Mouse (Mus musculus) heart, embryonic 15.5 days (tissue): ENCODE results near the gene H2-DMb2. TPM values are rescaled to one million over a fixed set of nuclear protein-coding genes. Genes with fewer than 3 reads are reported as not detected.

Experiments
- ATAC-seq: fragments of 200-750 bp; cut with Nextera tagmentation; replicated peaks from 2 replicates; pipeline ENCODE4 v1.8.0; 2017; ENCODE audit warnings: low read depth, moderate TSS enrichment; ENCODE audit not compliant: insufficient number of reproducible peaks, insufficient read depth, low FRiP score
- H3K27ac ChIP-seq: fragments of 300-500 bp; sonication (generic); 2 replicates; pipeline ENCODE4 v1.5.1; 2015; ENCODE audit warnings: mild to moderate bottlenecking, inconsistent platforms
- H3K27me3 ChIP-seq: fragments of 300-500 bp; sonication (generic); 2 replicates; pipeline ENCODE4 v1.6.1; 2015; ENCODE audit warnings: inconsistent platforms
- H3K36me3 ChIP-seq: fragments of 300-500 bp; sonication (generic); 2 replicates; pipeline ENCODE4 v1.6.1; 2015; ENCODE audit warnings: mild to moderate bottlenecking, inconsistent platforms
- H3K4me1 ChIP-seq: fragments of 300-500 bp; sonication (generic); replicated peaks from 2 replicates; pipeline ENCODE4 v1.6.1; 2015; ENCODE audit warnings: inconsistent platforms
- H3K4me2 ChIP-seq: fragments of 300-500 bp; sonication (generic); 2 replicates; pipeline ENCODE4 v1.6.1; 2015; ENCODE audit warnings: inconsistent platforms, mild to moderate bottlenecking, moderate library complexity
- H3K4me3 ChIP-seq: fragments of 300-500 bp; sonication (generic); 2 replicates; pipeline ENCODE4 v1.5.1; 2015; ENCODE audit warnings: mild to moderate bottlenecking, inconsistent platforms
- H3K9ac ChIP-seq: fragments of 300-500 bp; sonication (generic); 2 replicates; pipeline ENCODE4 v1.6.1; 2015; ENCODE audit warnings: mild to moderate bottlenecking, inconsistent platforms
- H3K9me3 ChIP-seq: fragments of 300-500 bp; sonication (generic); replicated peaks from 2 replicates; pipeline ENCODE4 v1.6.1; 2016; ENCODE audit warnings: inconsistent platforms
- WGBS: fragments of 180-500 bp; shearing (Covaris S2); methylation state at CpG from one replicate; pipeline ENCODE4 v1.1.7; 2015; ENCODE audit warnings: mixed read lengths; 5-methylcytosine and 5-hydroxymethylcytosine counted together
- polyA plus RNA-seq: library from polyadenylated mRNA; unstranded; fragments of >200 nt; fragmentation: Nextera tagmentation; extraction: Ambion mirVana; gene quantifications from 2 replicates; pipeline ENCODE4 v1.2.1, GENCODE M21; 2015

Gene H2-DMb2
- polyA plus RNA-seq, 1 experiment from 2014 or later, result 0.69 TPM

- H3K36me3 ChIP-seq, result no peaks in the 10 kb centered on the region
- peaks cover 79% of the 10 kb centered on the region for H3K27me3 ChIP-seq
- H3K4me2 ChIP-seq, result peak within 1 kb of the TSS; percentile 91
- ATAC-seq, result peak; percentile 91
- H3K4me1 ChIP-seq, result peaks cover 8% of the 10 kb centered on the region
- peak within 1 kb of the TSS; percentile 63 for H3K9ac ChIP-seq
- H3K27ac ChIP-seq, result peak within 1 kb of the TSS; percentile 66
- H3K4me3 ChIP-seq, result peak within 1 kb of the TSS; percentile 66
- H3K9me3 ChIP-seq, result no peaks in the 10 kb centered on the region
- under 1% methylated on average over 46 of the region's 46 CpGs for WGBS
Observed at GRCm38 (mm10) chr17:34187261-34187916, 44.3 kb downstream of the H2-DMb2 start, which contains the start of the genes Tap1 and Psmb9. TSS of gene Tap1 (plus strand) at chr17:34187553. TSS of gene Psmb9 (minus strand) at chr17:34187764.

DNA sequence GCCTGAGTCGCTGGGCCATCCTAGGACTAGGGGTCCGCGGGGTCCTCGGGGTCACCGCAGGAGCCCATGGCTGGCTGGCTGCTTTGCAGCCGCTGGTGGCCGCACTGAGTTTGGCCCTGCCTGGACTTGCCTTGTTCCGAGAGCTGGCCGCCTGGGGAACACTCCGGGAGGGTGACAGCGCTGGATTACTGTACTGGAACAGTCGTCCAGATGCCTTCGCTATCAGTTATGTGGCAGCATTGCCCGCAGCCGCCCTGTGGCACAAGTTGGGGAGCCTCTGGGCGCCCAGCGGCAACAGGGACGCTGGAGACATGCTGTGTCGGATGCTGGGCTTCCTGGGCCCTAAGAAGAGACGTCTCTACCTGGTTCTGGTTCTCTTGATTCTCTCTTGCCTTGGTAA, 44.9 kb downstream of the H2-DMb2 start:
- no peaks in the 10 kb centered on the region for H3K36me3 ChIP-seq
- H3K4me3 ChIP-seq, result peak overlapping the region; percentile 66
- peak; percentile 21; the same call in 1 of the 2 replicates for ATAC-seq
- WGBS, result 2% methylated on average over 20 of the region's 20 CpGs
- H3K4me1 ChIP-seq, result peaks cover 8% of the 10 kb centered on the region
- H3K27ac ChIP-seq, result peak overlapping the region; percentile 66
- H3K27me3 ChIP-seq, result peaks cover 80% of the 10 kb centered on the region
- H3K4me2 ChIP-seq, result peak overlapping the region; percentile 91
- H3K9me3 ChIP-seq, result no peaks in the 10 kb centered on the region
- H3K9ac ChIP-seq, result peak overlapping the region; percentile 63

DNA sequence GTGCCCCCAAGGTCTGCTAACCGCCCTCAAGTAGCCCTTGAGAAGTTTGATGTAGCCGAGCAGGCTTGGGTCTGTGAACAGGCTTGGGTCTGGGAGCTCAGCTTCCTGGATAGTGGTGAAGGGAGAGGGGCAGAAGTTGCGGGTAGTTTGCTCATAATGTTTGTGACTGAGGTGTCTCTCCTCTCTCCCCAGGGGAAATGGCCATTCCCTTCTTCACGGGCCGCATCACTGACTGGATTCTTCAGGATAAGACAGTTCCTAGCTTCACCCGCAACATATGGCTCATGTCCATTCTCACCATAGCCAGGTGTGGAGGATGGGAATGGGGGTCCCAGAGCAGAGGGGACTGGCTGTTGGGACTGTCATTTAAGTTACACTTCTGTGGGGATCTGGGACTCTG, 45.9 kb downstream of the H2-DMb2 start:
- H3K4me1 ChIP-seq, result peaks cover 8% of the 10 kb centered on the region
- H3K27me3 ChIP-seq, result peaks cover 80% of the 10 kb centered on the region
- no peak overlapping the region for H3K27ac ChIP-seq
- WGBS, result 70% methylated on average over 6 of the region's 6 CpGs
- no peaks in the 10 kb centered on the region for H3K36me3 ChIP-seq
- H3K9ac ChIP-seq, result no peak overlapping the region
- ATAC-seq, result no peak
- H3K4me3 ChIP-seq, result no peak overlapping the region
- no peak overlapping the region for H3K4me2 ChIP-seq
- no peaks in the 10 kb centered on the region for H3K9me3 ChIP-seq

DNA sequence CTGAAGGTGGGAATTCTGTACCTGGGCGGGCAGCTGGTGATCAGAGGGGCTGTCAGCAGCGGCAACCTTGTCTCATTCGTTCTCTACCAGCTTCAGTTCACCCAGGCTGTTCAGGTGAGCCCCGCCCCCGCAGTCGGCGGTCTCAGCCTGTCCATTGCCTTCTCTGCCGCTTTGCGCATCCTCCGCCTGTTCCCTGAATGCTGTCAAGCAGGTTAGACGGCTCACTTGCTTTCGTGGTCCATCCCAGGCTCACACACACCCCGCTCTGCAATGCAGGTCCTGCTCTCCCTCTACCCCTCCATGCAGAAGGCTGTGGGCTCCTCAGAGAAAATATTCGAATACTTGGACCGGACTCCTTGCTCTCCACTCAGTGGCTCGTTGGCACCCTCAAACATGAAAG, 49.7 kb downstream of the H2-DMb2 start:
- Histone ChIP-seq H3K27me3 (peaks cover 93% of the 10 kb centered on the region), H3K4me2 (no peak overlapping the region), H3K9ac (no peak overlapping the region), H3K36me3 (no peaks in the 10 kb centered on the region), H3K9me3 (no peaks in the 10 kb centered on the region), H3K4me3 (no peak overlapping the region), H3K4me1 (peaks cover 13% of the 10 kb centered on the region), H3K27ac (no peak overlapping the region)
- WGBS, result 27% methylated on average over 16 of the region's 16 CpGs
- no peak for ATAC-seq

DNA sequence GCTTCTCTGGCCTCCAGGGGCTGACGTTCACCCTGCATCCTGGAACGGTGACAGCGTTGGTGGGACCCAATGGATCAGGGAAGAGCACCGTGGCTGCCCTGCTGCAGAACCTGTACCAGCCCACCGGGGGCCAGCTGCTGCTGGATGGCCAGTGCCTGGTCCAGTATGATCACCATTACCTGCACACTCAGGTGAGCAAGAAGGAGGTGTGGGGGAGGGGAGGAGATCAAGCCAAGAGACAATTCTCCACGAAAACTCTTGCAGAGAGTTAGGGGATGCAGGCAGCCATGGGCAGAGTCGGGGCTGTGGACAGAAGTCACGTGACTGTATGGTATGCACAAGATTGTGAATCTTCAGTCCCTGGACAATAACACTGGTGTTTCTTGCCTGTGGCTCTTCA, 50.4 kb downstream of the H2-DMb2 start:
- no peak overlapping the region for H3K4me2 ChIP-seq
- H3K27me3 ChIP-seq, result peaks cover 95% of the 10 kb centered on the region
- 50% methylated on average over 8 of the region's 8 CpGs for WGBS
- H3K9me3 ChIP-seq, result no peaks in the 10 kb centered on the region
- peaks cover 14% of the 10 kb centered on the region for H3K4me1 ChIP-seq
- H3K36me3 ChIP-seq, result no peaks in the 10 kb centered on the region
- no peak overlapping the region for H3K9ac ChIP-seq
- H3K4me3 ChIP-seq, result no peak overlapping the region
- H3K27ac ChIP-seq, result no peak overlapping the region
- no peak for ATAC-seq

DNA sequence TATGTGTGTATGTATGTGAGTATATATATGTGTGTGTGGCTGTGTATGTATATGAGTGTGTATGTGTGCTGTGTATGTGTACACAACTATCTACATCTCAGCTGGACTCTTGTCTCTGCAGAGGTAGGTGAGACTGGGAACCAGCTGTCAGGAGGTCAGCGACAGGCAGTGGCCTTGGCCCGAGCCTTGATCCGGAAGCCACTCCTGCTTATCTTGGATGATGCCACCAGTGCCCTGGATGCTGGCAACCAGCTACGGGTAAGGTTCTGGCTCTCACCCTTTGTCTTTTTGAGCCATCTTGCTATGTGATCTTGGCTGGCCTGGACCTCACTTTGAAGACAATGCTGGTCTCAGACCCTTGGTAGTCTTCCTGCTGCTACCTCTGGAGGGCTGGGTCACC, 51.6 kb downstream of the H2-DMb2 start:
- Histone ChIP-seq H3K27ac (no peak overlapping the region), H3K9me3 (no peaks in the 10 kb centered on the region), H3K4me2 (no peak overlapping the region), H3K9ac (no peak overlapping the region), H3K36me3 (no peaks in the 10 kb centered on the region), H3K4me1 (peaks cover 14% of the 10 kb centered on the region), H3K27me3 (peaks cover 93% of the 10 kb centered on the region), H3K4me3 (no peak overlapping the region)
- ATAC-seq, result no peak
- 86% methylated on average over 4 of the region's 4 CpGs for WGBS

- Histone ChIP-seq H3K27ac (no peak overlapping the region), H3K4me2 (no peak overlapping the region; the same call in 1 of the 2 replicates), H3K36me3 (no peaks in the 10 kb centered on the region), H3K27me3 (peaks cover 92% of the 10 kb centered on the region), H3K4me3 (no peak overlapping the region), H3K9ac (no peak overlapping the region), H3K9me3 (no peaks in the 10 kb centered on the region), H3K4me1 (peaks cover 14% of the 10 kb centered on the region)
- ATAC-seq, result no peak
- WGBS, result 28% methylated on average over 12 of the region's 12 CpGs
Observed at GRCm38 (mm10) chr17:34196491-34196890, 53.4 kb downstream of the H2-DMb2 start.

GRCm38 (mm10) chr17:34196941-34197894, 54.1 kb downstream of the H2-DMb2 start, which contains the start of gene Psmb8:
TSS of gene Psmb8 (plus strand) at chr17:34197721.
- peak within 1 kb of the TSS; percentile 86 for H3K4me2 ChIP-seq
- no peaks in the 10 kb centered on the region for H3K9me3 ChIP-seq
- peak; percentile 75 for ATAC-seq
- H3K4me1 ChIP-seq, result peaks cover 14% of the 10 kb centered on the region
- H3K9ac ChIP-seq, result peak within 1 kb of the TSS; percentile 57
- H3K4me3 ChIP-seq, result peak within 1 kb of the TSS; percentile 53
- WGBS, result 5% methylated on average over 41 of the region's 41 CpGs
- peaks cover 87% of the 10 kb centered on the region for H3K27me3 ChIP-seq
- H3K27ac ChIP-seq, result no peak within 1 kb of the TSS
- H3K36me3 ChIP-seq, result no peaks in the 10 kb centered on the region

- Histone ChIP-seq H3K4me3 (peak overlapping the region; percentile 53), H3K4me1 (peaks cover 14% of the 10 kb centered on the region), H3K4me2 (peak overlapping the region; percentile 86), H3K9me3 (no peaks in the 10 kb centered on the region), H3K27ac (no peak overlapping the region), H3K36me3 (no peaks in the 10 kb centered on the region), H3K27me3 (peaks cover 81% of the 10 kb centered on the region), H3K9ac (peak overlapping the region; percentile 57)
- ATAC-seq, result 0 out of 2 replicates have a peak, but pooled peaks have one; percentile 20
- WGBS, result 2% methylated on average over 31 of the region's 32 CpGs
Observed at GRCm38 (mm10) chr17:34197904-34198520, 54.9 kb downstream of the H2-DMb2 start.

GRCm38 (mm10) chr17:34198521-34198912, 55.4 kb downstream of the H2-DMb2 start:
- ATAC-seq, result no peak
- Histone ChIP-seq H3K4me1 (peaks cover 14% of the 10 kb centered on the region), H3K27ac (no peak overlapping the region), H3K4me2 (peak overlapping the region; percentile 86), H3K4me3 (peak overlapping the region; percentile 53), H3K27me3 (peaks cover 82% of the 10 kb centered on the region), H3K36me3 (no peaks in the 10 kb centered on the region), H3K9me3 (no peaks in the 10 kb centered on the region), H3K9ac (peak overlapping the region; percentile 57)
- 3% methylated on average over 11 of the region's 11 CpGs for WGBS
